Mouse (Mus musculus): ENCODE results near the gene Dynll1.

DNA sequence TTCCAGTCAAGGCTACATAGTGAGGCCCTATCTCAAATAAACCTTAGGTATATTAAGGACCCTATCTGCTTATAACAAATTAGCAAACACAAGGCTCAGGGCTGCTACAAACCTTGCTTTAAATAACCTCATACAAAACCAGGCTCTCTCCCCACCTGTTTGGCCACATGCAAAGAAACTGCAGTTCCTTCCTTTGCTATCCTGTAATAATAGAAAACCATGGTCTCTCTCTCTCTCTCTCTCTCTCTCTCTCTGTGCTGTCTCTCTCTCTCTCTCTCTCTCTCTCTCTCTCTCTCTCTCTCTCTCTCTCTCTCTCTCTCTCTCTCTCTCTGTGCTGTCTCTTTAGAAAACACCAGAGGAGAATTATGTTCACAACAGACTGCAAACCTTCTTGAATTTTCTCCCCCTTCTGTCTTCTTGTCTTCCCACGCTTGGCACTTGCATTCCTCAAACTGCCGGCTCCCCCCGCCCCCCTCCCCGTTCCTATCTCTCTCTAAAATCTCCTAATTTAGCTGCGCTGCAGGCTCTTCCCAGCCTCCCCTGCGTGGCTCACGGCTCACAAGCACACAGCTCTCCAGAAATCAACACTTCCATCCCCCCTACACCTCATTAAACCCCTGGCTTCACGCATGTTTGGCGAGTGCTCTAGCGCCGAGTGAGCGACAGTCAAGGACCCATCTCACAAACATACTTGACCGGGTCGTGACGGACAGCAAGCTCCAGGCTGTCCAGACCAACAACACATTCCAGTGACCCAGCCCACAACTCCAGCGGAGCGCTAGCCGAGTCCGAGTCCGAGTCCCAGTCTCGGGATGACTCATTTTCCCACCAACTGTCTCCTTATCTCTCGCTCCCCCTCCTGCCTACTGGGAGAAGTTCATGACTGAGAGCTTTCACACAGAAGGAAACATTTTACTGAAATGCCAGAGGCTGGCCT lies 18.5 kb upstream of the Dynll1 start:
- no peak for TF ChIP-seq USF1 (IDR thresholded peaks at IDR 0.05; ENCODE audit: low read depth)
- peak; percentile 7 for TF ChIP-seq CTCF (IDR thresholded peaks at IDR 0.05; ENCODE audit: control insufficient read depth, insufficient read depth, insufficient read length)
- TF ChIP-seq MAX (IDR thresholded peaks at IDR 0.05): no peak
- no peak for TF ChIP-seq MYOG (IDR thresholded peaks at IDR 0.05; ENCODE audit: control insufficient read depth, extremely low read depth, insufficient read length)
- no peak for TF ChIP-seq MYOD1 (IDR thresholded peaks at IDR 0.05; ENCODE audit: control insufficient read depth, insufficient read length, low read depth)
- TF ChIP-seq CEBPB (IDR thresholded peaks at IDR 0.05; ENCODE audit: low read depth): no peak
- peak; percentile 51 for TF ChIP-seq FOSL1 (IDR thresholded peaks at IDR 0.05; ENCODE audit: insufficient read depth, low read length, poor library complexity, severe bottlenecking)
